Mouse (Mus musculus): ENCODE data around the gene Raf1. TPM values are rescaled to one million over a fixed set of nuclear protein-coding genes. Genes with fewer than 3 reads are reported as not detected.
A peak's percentile ranks its signal among the peaks of the same experiment; 100 is the strongest.

Gene Raf1
- polyA plus RNA-seq, 1 experiment from 2014 or later = 173 TPM

GRCm38 (mm10) chr6:115695124-115695523 lies 18.7 kb upstream of the Raf1 start:
- Histone ChIP-seq H3K4me1 (peaks cover 5% of the 10 kb centered on the region), H3K4me2 (replicated peaks) (no peak overlapping the region), H3K36me3 (no peaks in the 10 kb centered on the region), H3K27me3 (replicated peaks) (no peaks in the 10 kb centered on the region), H3K9ac (no peak overlapping the region), H3K4me3 (no peak overlapping the region), H3K9me3 (no peaks in the 10 kb centered on the region), H3K27ac (no peak overlapping the region)
- 58% methylated on average over 7 of the region's 7 CpGs for WGBS
- ATAC-seq (ENCODE audit: low FRiP score, low read depth) = no peak

GRCm38 (mm10) chr6:115694441-115694842 lies 18.0 kb upstream of the Raf1 start:
- no peaks in the 10 kb centered on the region for H3K36me3 ChIP-seq
- no peaks in the 10 kb centered on the region for H3K9me3 ChIP-seq
- no peak overlapping the region for H3K27ac ChIP-seq
- no peak for ATAC-seq (ENCODE audit: low FRiP score, low read depth)
- H3K4me1 ChIP-seq = peaks cover 5% of the 10 kb centered on the region
- no peak overlapping the region for H3K4me3 ChIP-seq
- H3K4me2 ChIP-seq (replicated peaks) = no peak overlapping the region
- H3K9ac ChIP-seq = no peak overlapping the region
- 63% methylated on average over 9 of the region's 9 CpGs for WGBS
- H3K27me3 ChIP-seq (replicated peaks) = no peaks in the 10 kb centered on the region

- Histone ChIP-seq H3K27ac (no peak overlapping the region), H3K4me2 (replicated peaks) (no peak overlapping the region), H3K9ac (no peak overlapping the region), H3K4me1 (peaks cover 5% of the 10 kb centered on the region), H3K36me3 (no peaks in the 10 kb centered on the region), H3K27me3 (replicated peaks) (no peaks in the 10 kb centered on the region), H3K9me3 (no peaks in the 10 kb centered on the region), H3K4me3 (no peak overlapping the region)
- 73% methylated on average over 5 of the region's 5 CpGs for WGBS
- no peak for ATAC-seq (ENCODE audit: low FRiP score, low read depth)
These were observed 16.7 kb upstream of the Raf1 start for GRCm38 (mm10) chr6:115692963-115693730.

DNA sequence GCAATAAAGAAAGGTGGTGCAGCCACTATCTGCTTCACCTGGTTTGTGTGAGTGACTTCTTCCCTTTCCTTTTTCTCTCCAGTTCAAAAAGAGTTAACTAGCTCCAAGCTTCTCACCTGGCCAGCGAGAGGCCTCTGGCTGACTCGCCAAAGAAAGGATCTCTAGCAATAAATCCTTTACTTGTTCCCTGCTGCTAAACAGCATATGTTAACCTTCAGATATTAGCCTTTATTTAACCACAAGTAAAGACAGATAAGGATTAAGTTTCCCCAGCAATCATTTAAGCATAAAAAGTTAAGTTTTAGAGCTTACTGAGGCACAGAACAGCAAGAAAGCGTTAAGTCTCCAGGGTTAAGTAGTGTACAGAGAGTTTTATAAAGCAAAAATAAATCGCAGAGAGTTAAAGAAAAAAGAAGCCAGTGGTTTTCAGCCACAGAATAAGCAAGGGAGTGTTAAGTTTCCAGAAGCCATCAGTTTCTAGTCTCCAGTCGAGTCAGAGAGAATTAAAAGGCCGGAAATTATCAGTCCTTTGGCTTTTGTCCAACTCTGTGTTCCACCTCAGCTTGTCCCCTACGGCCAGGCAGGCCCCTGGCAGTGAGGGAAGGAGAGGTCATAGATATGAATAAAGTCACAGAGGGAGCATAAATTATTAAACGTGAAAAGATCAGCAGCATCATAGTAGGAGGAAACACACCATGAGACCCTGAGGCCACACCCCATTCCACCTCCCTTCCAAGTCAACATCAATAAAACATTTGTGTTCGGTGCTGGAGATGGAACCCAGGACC lies 15.9 kb upstream of the Raf1 start:
- Histone ChIP-seq H3K9me3 (no peaks in the 10 kb centered on the region), H3K4me3 (no peak overlapping the region), H3K4me1 (no peaks in the 10 kb centered on the region), H3K27ac (no peak overlapping the region), H3K27me3 (replicated peaks) (no peaks in the 10 kb centered on the region), H3K9ac (no peak overlapping the region), H3K36me3 (no peaks in the 10 kb centered on the region), H3K4me2 (replicated peaks) (no peak overlapping the region)
- WGBS = 63% methylated on average over 9 of the region's 9 CpGs
- ATAC-seq (ENCODE audit: low FRiP score, low read depth) = no peak

DNA sequence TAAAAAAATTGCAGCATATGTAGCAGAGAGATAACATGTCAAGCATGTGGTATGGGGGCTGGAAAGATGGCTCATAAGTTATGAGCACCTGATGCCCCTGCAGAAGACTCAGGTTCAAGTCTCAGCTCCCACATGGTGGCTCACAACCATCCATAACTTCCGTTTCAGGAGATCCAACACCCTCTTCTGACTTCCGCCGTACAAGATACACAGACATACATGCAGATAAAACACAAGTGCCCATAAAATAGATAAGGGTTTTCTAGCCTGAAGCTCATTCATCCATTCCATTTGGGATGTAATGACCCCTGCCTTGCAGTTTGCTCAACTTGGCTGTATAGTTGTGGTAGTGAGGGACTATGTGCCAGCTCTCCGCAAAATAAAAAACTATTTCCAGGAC lies 13.7 kb upstream of the Raf1 start:
- no peak for ATAC-seq (ENCODE audit: low FRiP score, low read depth)
- Histone ChIP-seq H3K4me3 (no peak overlapping the region), H3K27ac (no peak overlapping the region), H3K9ac (no peak overlapping the region), H3K36me3 (no peaks in the 10 kb centered on the region), H3K4me2 (replicated peaks) (no peak overlapping the region), H3K4me1 (no peaks in the 10 kb centered on the region), H3K27me3 (replicated peaks) (no peaks in the 10 kb centered on the region), H3K9me3 (peaks cover 9% of the 10 kb centered on the region; the same call in 1 of the 2 replicates)
- WGBS = 94% methylated on average over 4 of the region's 4 CpGs

DNA sequence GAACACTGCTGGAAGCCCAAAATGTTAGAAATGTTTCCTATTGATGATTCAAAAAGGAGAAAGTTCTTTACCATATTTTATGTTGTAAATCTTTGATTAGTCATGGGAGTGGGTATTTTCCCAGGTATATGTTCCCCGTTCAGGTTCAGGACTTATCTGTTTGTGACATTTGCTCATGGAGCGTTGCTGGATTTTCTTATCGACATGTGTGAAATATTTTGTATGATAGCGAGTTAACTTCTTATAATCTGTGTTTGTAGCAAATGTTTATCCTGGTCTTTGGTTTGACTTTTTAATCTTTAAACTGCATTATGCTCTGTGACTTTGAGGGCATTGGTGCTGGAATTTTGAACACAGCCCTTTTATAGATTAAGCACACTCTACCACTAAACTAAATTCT lies 12.2 kb upstream of the Raf1 start:
- no peak for ATAC-seq (ENCODE audit: low FRiP score, low read depth)
- 89% methylated on average over 4 of the region's 4 CpGs for WGBS

GRCm38 (mm10) chr6:115687753-115688152 lies 11.3 kb upstream of the Raf1 start:
- Histone ChIP-seq H3K36me3 (no peaks in the 10 kb centered on the region), H3K9me3 (peaks cover 9% of the 10 kb centered on the region; the same call in 1 of the 2 replicates), H3K27me3 (replicated peaks) (no peaks in the 10 kb centered on the region), H3K27ac (no peak overlapping the region), H3K4me3 (no peak overlapping the region), H3K4me2 (replicated peaks) (no peak overlapping the region), H3K9ac (no peak overlapping the region), H3K4me1 (no peaks in the 10 kb centered on the region)
- WGBS = 68% methylated on average over 3 of the region's 3 CpGs
- no peak for ATAC-seq (ENCODE audit: low FRiP score, low read depth)

More for the DNA sequence above, 12.2 kb upstream of the Raf1 start:
- no peak overlapping the region for H3K4me3 ChIP-seq
- peaks cover 9% of the 10 kb centered on the region; the same call in 1 of the 2 replicates for H3K9me3 ChIP-seq
- H3K27ac ChIP-seq = no peak overlapping the region
- H3K9ac ChIP-seq = no peak overlapping the region
- H3K36me3 ChIP-seq = no peaks in the 10 kb centered on the region
- H3K4me2 ChIP-seq (replicated peaks) = no peak overlapping the region
- no peaks in the 10 kb centered on the region for H3K4me1 ChIP-seq
- no peaks in the 10 kb centered on the region for H3K27me3 ChIP-seq (replicated peaks)

DNA sequence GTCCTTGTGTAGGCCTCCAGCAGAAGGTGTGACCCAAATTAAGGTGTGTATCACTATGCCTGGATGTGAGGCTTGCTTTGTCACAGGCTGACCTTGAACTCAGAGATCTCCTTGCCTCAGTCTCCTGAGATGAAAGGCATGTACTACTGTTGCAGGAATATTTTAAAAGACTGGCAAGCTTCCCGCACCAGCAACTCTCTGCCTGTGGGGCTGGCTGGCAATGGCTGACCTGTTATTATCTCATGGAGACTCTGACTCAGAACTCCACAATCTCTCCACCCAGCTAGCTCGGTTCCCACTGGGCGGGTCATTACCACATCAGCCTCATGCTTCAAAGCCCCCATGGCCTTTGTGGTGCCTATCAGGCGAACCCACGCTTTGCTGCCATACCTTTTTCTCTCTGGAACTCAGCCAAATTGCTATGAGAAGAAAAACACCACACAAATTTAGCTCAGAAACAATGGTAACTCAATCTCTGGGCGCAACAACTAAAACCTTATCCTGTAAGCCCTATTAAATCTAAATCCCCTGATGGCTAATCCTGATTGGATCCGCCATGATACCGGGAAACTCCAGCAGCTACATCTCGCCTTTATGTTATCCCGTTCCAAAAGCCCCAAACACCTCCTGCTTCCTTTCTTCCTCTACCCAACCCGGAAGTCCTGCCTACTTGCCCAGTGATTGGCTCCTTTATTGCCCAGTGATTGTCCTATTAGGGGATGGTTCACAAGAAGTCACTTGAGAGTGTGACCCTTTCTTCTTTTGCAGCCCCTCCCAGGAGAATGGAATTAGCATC lies 8.6 kb upstream of the Raf1 start:
- no peaks in the 10 kb centered on the region for H3K36me3 ChIP-seq
- H3K27me3 ChIP-seq (replicated peaks) = no peaks in the 10 kb centered on the region
- 56% methylated on average over 11 of the region's 11 CpGs for WGBS
- no peak overlapping the region for H3K9ac ChIP-seq
- peaks cover 9% of the 10 kb centered on the region; the same call in 1 of the 2 replicates for H3K9me3 ChIP-seq
- H3K4me3 ChIP-seq = no peak overlapping the region
- no peak overlapping the region for H3K27ac ChIP-seq
- no peaks in the 10 kb centered on the region for H3K4me1 ChIP-seq
- H3K4me2 ChIP-seq (replicated peaks) = no peak overlapping the region
- no peak for ATAC-seq (ENCODE audit: low FRiP score, low read depth)

DNA sequence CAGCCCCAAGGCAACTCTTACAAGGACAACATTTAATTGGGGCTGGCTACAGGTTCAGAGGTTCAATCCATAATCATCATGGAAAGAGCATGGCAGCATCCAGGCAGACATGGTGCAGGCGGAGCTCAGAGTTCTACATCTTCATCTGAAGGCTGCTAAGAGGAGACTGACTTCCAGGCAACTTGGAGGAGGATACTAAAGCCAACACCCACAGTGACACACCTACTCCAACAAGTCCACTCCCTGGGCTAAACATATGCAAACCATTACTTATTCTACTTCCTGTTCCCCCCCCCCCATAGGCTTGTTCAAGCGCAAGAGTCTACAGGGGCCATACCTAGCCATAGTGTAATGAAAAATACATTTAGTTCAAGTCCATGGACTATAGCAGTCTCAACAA lies 7.8 kb upstream of the Raf1 start:
- Histone ChIP-seq H3K27me3 (replicated peaks) (no peaks in the 10 kb centered on the region), H3K4me1 (no peaks in the 10 kb centered on the region), H3K4me2 (replicated peaks) (no peak overlapping the region), H3K27ac (no peak overlapping the region), H3K9ac (no peak overlapping the region), H3K36me3 (no peaks in the 10 kb centered on the region), H3K9me3 (peaks cover 9% of the 10 kb centered on the region; the same call in 1 of the 2 replicates), H3K4me3 (no peak overlapping the region)
- no peak for ATAC-seq (ENCODE audit: low FRiP score, low read depth)
- WGBS = 96% methylated on average over 2 of the region's 2 CpGs

DNA sequence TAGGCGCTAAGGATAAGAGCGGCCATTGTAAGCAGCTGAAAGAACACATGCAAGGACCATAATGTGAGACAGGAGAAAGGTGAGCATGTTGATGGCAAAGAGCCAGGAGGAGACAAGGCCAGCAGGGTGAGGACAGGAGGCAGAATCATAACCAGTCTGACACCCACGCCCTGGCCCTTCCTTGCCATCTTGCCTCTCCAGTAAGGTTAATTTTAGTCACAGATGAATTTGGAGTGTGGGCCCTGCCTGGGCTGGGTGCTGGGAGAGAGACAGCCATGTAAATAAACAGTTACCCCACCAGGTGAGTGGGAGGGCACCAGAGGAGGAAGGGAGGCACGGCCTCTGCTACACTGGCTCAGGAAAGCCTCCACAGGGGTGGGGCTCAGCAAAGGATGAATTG lies 4.6 kb upstream of the Raf1 start:
- no peak overlapping the region for H3K4me3 ChIP-seq
- H3K4me2 ChIP-seq (replicated peaks) = no peak overlapping the region
- no peaks in the 10 kb centered on the region for H3K36me3 ChIP-seq
- H3K9me3 ChIP-seq = no peaks in the 10 kb centered on the region
- no peak for ATAC-seq (ENCODE audit: low FRiP score, low read depth)
- no peaks in the 10 kb centered on the region for H3K27me3 ChIP-seq (replicated peaks)
- H3K27ac ChIP-seq = no peak overlapping the region
- peaks cover 4% of the 10 kb centered on the region for H3K4me1 ChIP-seq
- WGBS = 89% methylated on average over 4 of the region's 4 CpGs
- no peak overlapping the region for H3K9ac ChIP-seq

- Histone ChIP-seq H3K27me3 (replicated peaks) (no peaks in the 10 kb centered on the region), H3K4me1 (peaks cover 12% of the 10 kb centered on the region), H3K9me3 (no peaks in the 10 kb centered on the region), H3K9ac (no peak overlapping the region), H3K27ac (no peak overlapping the region), H3K4me3 (no peak overlapping the region), H3K36me3 (no peaks in the 10 kb centered on the region), H3K4me2 (replicated peaks) (no peak overlapping the region)
- ATAC-seq (ENCODE audit: low FRiP score, low read depth) = no peak
- WGBS = 100% methylated on average over 1 of the region's 1 CpGs
These were observed 1.6 kb upstream of the Raf1 start for GRCm38 (mm10) chr6:115678012-115678411.

DNA sequence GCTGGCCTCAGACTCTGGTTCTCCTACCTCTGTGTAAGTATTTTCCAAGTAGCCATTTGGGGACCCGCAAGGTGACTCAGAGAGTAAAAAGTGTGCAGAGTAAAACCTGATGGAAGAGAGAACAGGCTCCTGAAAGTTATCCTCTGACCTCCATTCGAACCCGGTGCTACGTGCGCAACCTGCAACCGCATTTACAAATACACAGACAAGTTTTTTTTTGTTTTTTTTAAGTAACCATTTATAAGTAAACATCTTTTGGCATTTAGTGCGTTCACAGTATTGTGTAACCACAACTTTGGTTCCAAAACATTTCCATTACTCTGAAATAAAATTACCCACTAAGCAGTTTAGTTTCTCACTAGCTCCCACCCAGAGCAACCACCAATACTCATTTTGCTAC lies 1.0 kb upstream of the Raf1 start:
- peak overlapping the region; percentile 80 for H3K4me2 ChIP-seq (replicated peaks)
- ATAC-seq (ENCODE audit: low FRiP score, low read depth) = no peak
- no peak overlapping the region for H3K9ac ChIP-seq
- H3K27me3 ChIP-seq (replicated peaks) = no peaks in the 10 kb centered on the region
- no peak overlapping the region for H3K4me3 ChIP-seq
- WGBS = 98% methylated on average over 7 of the region's 7 CpGs
- H3K4me1 ChIP-seq = peaks cover 12% of the 10 kb centered on the region
- no peaks in the 10 kb centered on the region for H3K9me3 ChIP-seq
- H3K27ac ChIP-seq = no peak overlapping the region
- H3K36me3 ChIP-seq = no peaks in the 10 kb centered on the region
